Mouse (Mus musculus) midbrain, postnatal 0 days (tissue): Measurements from ENCODE around the gene She. TPM values are rescaled to one million over a fixed set of nuclear protein-coding genes. Genes with fewer than 3 reads are reported as not detected.

Source experiments
- ATAC-seq: fragments of 200-750 bp; cut with Nextera tagmentation; 2 replicates; pipeline ENCODE4 v1.8.0; 2017; ENCODE audit warnings: moderate number of reproducible peaks, mild to moderate bottlenecking, moderate TSS enrichment, moderate library complexity; ENCODE audit not compliant: low FRiP score
- DNase-seq: peaks from one replicate; pipeline ENCODE4 v3.0.0-alpha.2; 2015; ENCODE audit warnings: low spot score
- H3K27ac ChIP-seq: fragments of 300-500 bp; sonication (generic); 2 replicates; pipeline ENCODE4 v1.5.1; 2014; ENCODE audit warnings: low read depth, mild to moderate bottlenecking, low read length, mixed read lengths
- H3K27me3 ChIP-seq: fragments of 300-500 bp; sonication (generic); 2 replicates; pipeline ENCODE4 v1.6.1; 2014; ENCODE audit warnings: low read length, control low read depth, mixed read lengths; ENCODE audit not compliant: insufficient read depth
- H3K36me3 ChIP-seq: fragments of 300-500 bp; sonication (generic); 2 replicates; pipeline ENCODE4 v1.6.1; 2014; ENCODE audit warnings: low read length, control low read depth, mixed read lengths; ENCODE audit not compliant: insufficient read depth
- H3K4me1 ChIP-seq: fragments of 300-500 bp; sonication (generic); 2 replicates; pipeline ENCODE4 v1.6.1; 2014; ENCODE audit warnings: mild to moderate bottlenecking, control low read depth, antibody characterized with exemption, low read length, mixed read lengths; ENCODE audit not compliant: insufficient read depth
- H3K4me2 ChIP-seq: fragments of 300-500 bp; sonication (generic); 2 replicates; pipeline ENCODE4 v1.6.1; 2014; ENCODE audit warnings: low read depth, mild to moderate bottlenecking, low read length, mixed read lengths; ENCODE audit not compliant: poor library complexity, severe bottlenecking
- H3K4me3 ChIP-seq: fragments of 300-500 bp; sonication (generic); 2 replicates; pipeline ENCODE4 v1.5.1; 2014; ENCODE audit warnings: low read depth, mild to moderate bottlenecking, low read length, moderate library complexity
- H3K9ac ChIP-seq: fragments of 300-500 bp; sonication (generic); replicated peaks from 2 replicates; pipeline ENCODE4 v1.6.1; 2014; ENCODE audit warnings: mild to moderate bottlenecking, low read length, moderate library complexity, mixed read lengths; ENCODE audit not compliant: poor library complexity, severe bottlenecking
- H3K9me3 ChIP-seq: fragments of 300-500 bp; sonication (generic); 2 replicates; pipeline ENCODE4 v1.6.1; 2016; ENCODE audit warnings: low read length, control low read depth
- CTCF ChIP-seq: IDR thresholded peaks from 2 replicates; pipeline ENCODE4 v1.5.1; 2016; ENCODE audit warnings: antibody characterized with exemption, mild to moderate bottlenecking
- WGBS: fragments of 180-500 bp; shearing (Covaris S2); extraction: QIAGEN DNeasy Blood & Tissue Kit; methylation state at CpG from one replicate; pipeline ENCODE4 v1.1.7; 2014; 5-methylcytosine and 5-hydroxymethylcytosine counted together
- polyA plus RNA-seq: library from polyadenylated mRNA; unstranded; fragments of >200 nt; fragmentation: Nextera tagmentation; extraction: Ambion mirVana; gene quantifications from 2 replicates; pipeline ENCODE4 v1.2.1, GENCODE M21; 2015
- total RNA-seq: library from RNA; depleted of rRNA; stranded (reverse); fragments of >200 nt; gene quantifications from 2 replicates; pipeline ENCODE4 v1.2.3, GENCODE M21; 2014

The She gene
- total and polyA plus RNA-seq, 2 experiments from 2014 or later = 1.0 to 1.8 TPM

DNA sequence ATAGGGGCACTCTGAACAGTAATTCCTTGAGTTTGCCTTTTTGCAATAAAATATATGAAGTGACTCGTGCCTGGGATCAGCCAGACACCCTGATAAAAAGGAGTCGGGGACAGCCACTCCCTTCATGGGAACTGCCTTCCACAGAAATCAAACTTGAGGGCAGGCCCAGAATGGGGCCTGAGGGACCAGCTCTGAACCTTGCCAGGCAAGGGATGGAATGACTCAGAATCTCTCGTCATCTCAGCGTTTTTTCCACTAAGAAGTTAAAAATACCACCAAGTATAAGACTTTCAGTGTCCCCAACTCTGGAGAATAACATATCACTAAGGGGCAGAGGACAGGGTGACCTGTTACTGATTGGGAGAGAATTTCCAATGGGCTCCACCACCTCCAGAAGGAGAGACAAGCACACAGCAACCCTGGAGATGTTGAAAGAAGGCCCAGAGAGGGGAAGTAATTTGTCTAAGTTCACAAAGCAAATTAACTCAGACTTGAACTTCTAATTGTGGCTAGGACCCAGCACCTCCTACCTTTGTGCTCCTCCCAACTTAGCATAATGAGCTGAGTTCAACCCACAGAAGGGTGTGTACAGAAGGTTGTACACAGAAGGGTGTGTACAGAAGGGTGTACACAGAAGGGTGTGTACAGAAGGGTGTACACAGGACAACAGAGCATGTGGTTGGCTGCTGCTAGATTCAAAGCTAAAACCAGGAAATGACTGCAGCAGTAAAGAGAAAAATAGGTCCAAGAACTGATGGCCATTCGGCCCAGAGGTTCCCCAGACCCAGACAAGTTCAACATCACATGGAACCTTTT lies 49.1 kb downstream of the She start:
- Histone ChIP-seq H3K4me1 (no peaks in the 10 kb centered on the region), H3K9ac (no peak overlapping the region), H3K4me2 (no peak overlapping the region), H3K27ac (no peak overlapping the region), H3K36me3 (no peaks in the 10 kb centered on the region), H3K27me3 (peaks cover 13% of the 10 kb centered on the region; the same call in 1 of the 2 replicates), H3K4me3 (no peak overlapping the region), H3K9me3 (no peaks in the 10 kb centered on the region)
- 79% methylated on average over 5 of the region's 5 CpGs for WGBS
- TF ChIP-seq CTCF = no peak
- ATAC-seq (no peak), DNase-seq (no peak)

DNA sequence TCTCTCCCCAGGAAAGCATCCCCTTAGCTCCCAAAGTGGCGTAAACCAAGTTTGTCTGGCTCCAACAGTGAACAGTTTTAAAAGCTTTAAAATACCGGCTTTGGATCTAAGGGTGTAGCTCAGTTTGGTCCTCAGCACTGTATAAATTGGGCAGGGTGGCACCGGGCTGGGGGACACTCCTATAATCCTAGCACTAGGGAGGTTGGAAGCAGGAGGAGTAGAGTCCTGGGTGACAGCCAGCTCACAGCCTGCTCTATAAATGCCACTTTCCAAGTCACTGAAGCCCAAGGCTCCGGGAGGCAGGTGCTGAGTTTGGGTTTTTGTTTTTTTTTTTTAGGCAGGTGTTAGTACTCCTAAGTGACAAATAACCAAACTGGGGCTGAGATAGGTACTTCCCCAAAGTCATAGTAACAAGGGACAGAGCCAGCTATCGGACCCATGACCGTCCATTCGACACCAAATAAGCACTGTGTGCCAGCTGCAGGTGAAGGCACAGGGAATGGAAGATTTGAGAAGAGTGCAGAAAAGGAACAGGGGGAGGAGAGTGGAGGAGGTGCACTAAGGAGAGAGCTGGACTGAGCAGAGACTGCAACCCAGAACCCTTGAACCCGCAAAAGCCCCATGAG lies 51.5 kb downstream of the She start:
- no peak for DNase-seq
- no peak for TF ChIP-seq CTCF
- H3K9ac ChIP-seq = no peak overlapping the region
- H3K4me2 ChIP-seq = no peak overlapping the region
- no peak overlapping the region for H3K4me3 ChIP-seq
- peaks cover 9% of the 10 kb centered on the region; the same call in 1 of the 2 replicates for H3K27me3 ChIP-seq
- no peaks in the 10 kb centered on the region for H3K9me3 ChIP-seq
- no peak for ATAC-seq
- H3K36me3 ChIP-seq = no peaks in the 10 kb centered on the region
- no peak overlapping the region for H3K27ac ChIP-seq
- 73% methylated on average over 8 of the region's 8 CpGs for WGBS
- H3K4me1 ChIP-seq = no peaks in the 10 kb centered on the region

DNA sequence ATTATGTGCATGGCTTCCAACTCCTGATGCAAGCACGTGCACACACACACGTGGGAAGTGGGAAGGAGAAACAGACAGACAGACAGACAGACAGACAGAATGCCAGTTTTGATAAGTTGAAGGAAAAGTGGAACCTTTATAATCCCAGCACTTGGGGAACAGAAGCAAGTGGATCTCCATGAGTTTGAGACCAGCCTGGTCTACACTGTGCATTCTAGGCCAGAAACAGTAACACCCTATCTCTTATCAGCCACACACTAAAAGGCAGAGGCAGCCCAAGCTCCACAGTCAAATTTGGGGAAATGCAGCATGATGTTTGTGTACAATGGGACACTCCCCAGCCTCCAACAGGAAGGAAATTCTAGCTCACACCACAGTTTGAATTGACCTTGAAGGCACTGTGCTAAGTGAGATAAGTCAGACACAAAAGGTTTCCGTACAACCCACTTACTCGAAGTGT lies 52.4 kb downstream of the She start:
- Histone ChIP-seq H3K36me3 (no peaks in the 10 kb centered on the region), H3K27ac (no peak overlapping the region), H3K9ac (no peak overlapping the region), H3K4me1 (no peaks in the 10 kb centered on the region), H3K27me3 (peaks cover 9% of the 10 kb centered on the region; the same call in 1 of the 2 replicates), H3K4me2 (no peak overlapping the region), H3K4me3 (no peak overlapping the region), H3K9me3 (no peaks in the 10 kb centered on the region)
- ATAC-seq = no peak
- DNase-seq = no peak
- no peak for TF ChIP-seq CTCF
- 87% methylated on average over 4 of the region's 4 CpGs for WGBS

DNA sequence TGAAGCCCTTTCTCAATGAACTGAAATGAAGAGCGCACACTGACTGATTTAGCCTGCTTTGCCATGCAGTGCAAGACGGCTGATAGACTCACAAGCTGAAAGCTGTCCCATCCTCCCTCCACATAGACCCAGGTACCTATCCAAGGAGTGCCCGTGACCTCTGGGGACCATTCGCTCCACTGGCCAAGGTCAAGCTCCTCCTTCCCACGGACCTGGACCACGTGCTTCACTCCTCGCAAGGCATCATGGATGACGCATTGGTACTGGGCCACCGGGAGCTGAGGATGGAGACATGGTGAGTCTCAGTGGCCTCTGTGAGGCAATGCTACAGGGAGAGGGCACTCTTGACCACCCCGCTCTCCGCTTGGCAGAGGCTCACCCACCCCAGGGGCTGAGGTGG lies 54.6 kb downstream of the She start:
- H3K4me2 ChIP-seq = no peak overlapping the region
- H3K4me3 ChIP-seq = no peak overlapping the region
- H3K36me3 ChIP-seq = no peaks in the 10 kb centered on the region
- peaks cover 5% of the 10 kb centered on the region; the same call in 1 of the 2 replicates for H3K27me3 ChIP-seq
- no peak for TF ChIP-seq CTCF
- H3K27ac ChIP-seq = no peak overlapping the region
- WGBS = 91% methylated on average over 11 of the region's 11 CpGs
- ATAC-seq (no peak), DNase-seq (no peak)
- no peaks in the 10 kb centered on the region for H3K4me1 ChIP-seq
- no peak overlapping the region for H3K9ac ChIP-seq
- H3K9me3 ChIP-seq = no peaks in the 10 kb centered on the region

DNA sequence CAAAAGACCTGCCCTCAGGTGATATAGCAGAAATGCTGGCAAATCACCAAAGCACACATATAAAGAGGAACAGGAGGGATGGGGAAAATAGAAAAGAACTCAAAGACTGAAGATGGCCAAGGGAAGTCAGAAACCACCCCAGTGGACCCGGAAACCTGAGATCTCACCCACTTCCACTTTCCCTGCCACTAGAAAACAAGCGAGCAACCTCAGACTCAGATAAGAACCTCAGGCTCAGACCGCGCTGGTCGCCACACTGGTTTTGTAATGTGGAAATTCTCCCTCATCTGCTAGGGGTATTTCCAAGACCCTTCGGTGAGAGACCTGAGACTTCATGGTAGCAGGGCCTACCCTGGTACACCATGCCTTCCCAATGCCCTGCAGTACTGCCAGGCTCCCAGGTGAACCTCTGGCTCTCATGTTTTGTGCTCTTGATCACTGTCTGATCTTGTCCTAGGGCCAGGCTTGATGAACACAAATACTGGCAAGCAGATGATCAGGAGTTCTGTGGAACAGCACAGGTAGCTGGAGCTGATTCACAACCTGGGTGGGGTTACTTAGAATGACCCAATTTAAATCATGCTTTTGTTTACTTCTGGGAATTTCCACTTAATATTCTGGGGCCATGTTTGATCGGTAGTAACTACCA lies 56.5 kb downstream of the She start:
- 94% methylated on average over 7 of the region's 7 CpGs for WGBS
- Histone ChIP-seq H3K27me3 (no peaks in the 10 kb centered on the region), H3K9ac (no peak overlapping the region), H3K4me1 (no peaks in the 10 kb centered on the region), H3K36me3 (no peaks in the 10 kb centered on the region), H3K9me3 (no peaks in the 10 kb centered on the region), H3K4me3 (no peak overlapping the region), H3K27ac (no peak overlapping the region), H3K4me2 (no peak overlapping the region)
- no peak for TF ChIP-seq CTCF
- ATAC-seq (no peak), DNase-seq (no peak)
